Mouse (Mus musculus): ENCODE measurements around the gene Gstp2. TPM values are rescaled to one million over a fixed set of nuclear protein-coding genes. Genes with fewer than 3 reads are reported as not detected.

Gstp2 gene
- total and polyA plus RNA-seq, 3 experiments: 0.28 TPM; not detected in 2

DNA sequence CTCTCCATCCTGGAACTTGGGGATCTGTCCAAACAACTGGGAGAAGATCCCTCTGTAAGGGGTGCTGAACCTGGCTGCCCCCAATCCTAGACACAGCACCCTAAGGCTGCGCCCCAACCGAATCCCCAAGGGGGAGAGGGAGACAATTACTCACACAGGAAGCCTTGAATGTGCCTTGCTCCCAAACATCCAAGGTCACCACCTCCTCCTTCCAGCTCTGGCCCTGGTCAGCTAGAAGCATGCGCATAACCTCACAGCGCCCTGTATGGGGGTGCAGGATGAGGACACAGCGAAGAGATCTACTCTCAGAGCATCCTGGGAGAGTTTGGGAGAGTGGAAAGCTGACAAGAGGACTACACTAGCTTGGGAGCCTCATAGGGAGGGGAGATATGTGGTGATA is 12.8 kb upstream of the Gstp2 start:
- H3K36me3 ChIP-seq (replicated peaks): peaks cover 12% of the 10 kb centered on the region
- H3K4me3 ChIP-seq (ENCODE audit: low read depth, low read length): peak overlapping the region; percentile 68
- DNase-seq (ENCODE audit: low spot score) (no peak), ATAC-seq (ENCODE audit: extremely low read depth, insufficient number of reproducible peaks, low FRiP score, poor library complexity, severe bottlenecking) (no peak)
- H3K4me1 ChIP-seq (ENCODE audit: insufficient read depth, low read depth, low read length): peaks cover 28% of the 10 kb centered on the region
- peaks cover 4% of the 10 kb centered on the region for H3K27me3 ChIP-seq (ENCODE audit: insufficient read depth, low read length)
- H3K9me3 ChIP-seq (replicated peaks): no peaks in the 10 kb centered on the region
- no peak for TF ChIP-seq GATA2 (IDR thresholded peaks at IDR 0.05; ENCODE audit: borderline replicate concordance, low read depth, low read length)
- no peak for TF ChIP-seq CTCF (IDR thresholded peaks at IDR 0.05; ENCODE audit: low read depth, low read length)
- TF ChIP-seq POLR2AphosphoS5 (IDR thresholded peaks at IDR 0.05; ENCODE audit: insufficient replicate concordance, low read depth, low read length): no peak
- TF ChIP-seq TAL1 (conservative IDR thresholded peaks at IDR 0.05; ENCODE audit: low read depth, low read length): no peak
- TF ChIP-seq GATA1 (IDR thresholded peaks at IDR 0.05; ENCODE audit: borderline replicate concordance, low read length): no peak

DNA sequence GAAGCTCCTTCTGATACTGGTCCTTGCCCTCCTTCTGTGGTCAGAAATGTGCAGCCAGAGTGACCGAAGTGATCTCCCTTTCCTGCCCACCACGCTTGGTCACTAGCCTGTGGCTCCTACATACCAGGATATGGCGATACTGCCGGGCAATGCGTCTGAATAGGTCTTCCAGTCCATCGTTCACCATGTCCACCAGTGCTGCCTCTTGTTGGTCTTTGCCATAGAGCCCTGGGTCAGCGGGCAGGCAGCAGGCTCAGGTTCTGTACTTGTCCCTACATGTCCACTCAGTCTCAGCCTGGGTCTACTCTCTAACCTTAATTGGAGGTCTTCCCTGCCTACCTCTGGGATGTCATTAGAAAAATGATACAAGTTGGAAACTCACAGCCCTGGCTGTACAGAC is 12.1 kb upstream of the Gstp2 start:
- Histone ChIP-seq H3K4me1 (ENCODE audit: insufficient read depth, low read depth, low read length) (peaks cover 28% of the 10 kb centered on the region), H3K4me3 (ENCODE audit: low read depth, low read length) (no peak overlapping the region), H3K36me3 (replicated peaks) (peaks cover 12% of the 10 kb centered on the region), H3K9me3 (replicated peaks) (no peaks in the 10 kb centered on the region), H3K27me3 (ENCODE audit: insufficient read depth, low read length) (peaks cover 4% of the 10 kb centered on the region)
- TF ChIP-seq GATA1 (IDR thresholded peaks at IDR 0.05; ENCODE audit: borderline replicate concordance, low read length) (no peak), CTCF (IDR thresholded peaks at IDR 0.05; ENCODE audit: low read depth, low read length) (no peak), POLR2AphosphoS5 (IDR thresholded peaks at IDR 0.05; ENCODE audit: insufficient replicate concordance, low read depth, low read length) (no peak), TAL1 (conservative IDR thresholded peaks at IDR 0.05; ENCODE audit: low read depth, low read length) (no peak), GATA2 (IDR thresholded peaks at IDR 0.05; ENCODE audit: borderline replicate concordance, low read depth, low read length) (no peak)
- no peak for ATAC-seq (ENCODE audit: extremely low read depth, insufficient number of reproducible peaks, low FRiP score, poor library complexity, severe bottlenecking)
- DNase-seq (ENCODE audit: low spot score): no peak

DNA sequence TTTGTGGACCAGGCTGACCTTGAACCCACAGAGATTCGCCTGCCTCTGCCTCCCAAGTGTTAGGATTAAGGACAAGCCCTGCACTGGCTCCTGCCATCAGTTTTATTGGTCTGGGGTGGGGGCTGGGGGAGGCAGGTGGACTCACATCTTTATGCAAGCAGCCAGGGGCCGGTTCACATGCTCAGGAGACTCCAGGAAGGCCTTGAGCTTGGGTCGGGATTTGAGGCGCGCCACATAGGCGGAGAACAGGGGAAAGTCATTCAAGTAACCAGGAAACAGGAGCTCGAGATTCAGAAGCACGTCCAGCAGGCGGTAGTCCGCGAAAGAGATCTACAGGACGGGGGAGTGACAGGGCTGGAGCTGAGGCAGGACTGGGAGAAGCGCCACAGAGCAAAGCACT is 11.6 kb upstream of the Gstp2 start:
- Histone ChIP-seq H3K27me3 (ENCODE audit: insufficient read depth, low read length) (peaks cover 4% of the 10 kb centered on the region), H3K4me1 (ENCODE audit: insufficient read depth, low read depth, low read length) (peaks cover 28% of the 10 kb centered on the region), H3K9me3 (replicated peaks) (no peaks in the 10 kb centered on the region), H3K36me3 (replicated peaks) (peaks cover 12% of the 10 kb centered on the region), H3K4me3 (ENCODE audit: low read depth, low read length) (no peak overlapping the region)
- no peak for ATAC-seq (ENCODE audit: extremely low read depth, insufficient number of reproducible peaks, low FRiP score, poor library complexity, severe bottlenecking)
- no peak for TF ChIP-seq POLR2AphosphoS5 (IDR thresholded peaks at IDR 0.05; ENCODE audit: insufficient replicate concordance, low read depth, low read length)
- no peak for TF ChIP-seq TAL1 (conservative IDR thresholded peaks at IDR 0.05; ENCODE audit: low read depth, low read length)
- TF ChIP-seq CTCF (IDR thresholded peaks at IDR 0.05; ENCODE audit: low read depth, low read length): no peak
- TF ChIP-seq GATA1 (IDR thresholded peaks at IDR 0.05; ENCODE audit: borderline replicate concordance, low read length): no peak
- TF ChIP-seq GATA2 (IDR thresholded peaks at IDR 0.05; ENCODE audit: borderline replicate concordance, low read depth, low read length): no peak
- DNase-seq (ENCODE audit: low spot score): no peak

DNA sequence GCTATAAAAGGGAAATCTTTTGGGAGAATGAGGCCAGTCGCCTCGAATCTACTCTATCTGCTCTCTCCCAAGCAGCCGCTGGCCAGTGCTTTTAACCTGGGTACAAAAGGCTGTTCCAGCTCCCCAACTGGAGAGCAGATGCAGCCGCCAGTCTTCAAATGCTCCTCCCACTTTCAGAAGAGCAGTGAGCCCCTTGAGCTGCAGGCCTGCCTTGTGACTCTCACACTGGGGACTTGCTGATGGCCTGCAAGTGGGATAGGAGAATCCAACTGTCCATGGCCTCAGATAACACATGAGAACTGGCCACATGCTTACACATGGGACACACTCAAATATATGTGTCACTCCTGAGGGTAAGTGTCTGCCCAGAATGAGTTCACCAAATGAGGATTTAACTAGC is 10.9 kb upstream of the Gstp2 start:
- no peak overlapping the region for H3K4me3 ChIP-seq (ENCODE audit: low read depth, low read length)
- H3K4me1 ChIP-seq (ENCODE audit: insufficient read depth, low read depth, low read length): peaks cover 28% of the 10 kb centered on the region
- ATAC-seq (ENCODE audit: extremely low read depth, insufficient number of reproducible peaks, low FRiP score, poor library complexity, severe bottlenecking) (no peak), DNase-seq (ENCODE audit: low spot score) (no peak)
- peaks cover 4% of the 10 kb centered on the region for H3K27me3 ChIP-seq (ENCODE audit: insufficient read depth, low read length)
- no peaks in the 10 kb centered on the region for H3K9me3 ChIP-seq (replicated peaks)
- H3K36me3 ChIP-seq (replicated peaks): peaks cover 12% of the 10 kb centered on the region
- TF ChIP-seq GATA2 (IDR thresholded peaks at IDR 0.05; ENCODE audit: borderline replicate concordance, low read depth, low read length): no peak
- TF ChIP-seq GATA1 (IDR thresholded peaks at IDR 0.05; ENCODE audit: borderline replicate concordance, low read length): no peak
- TF ChIP-seq CTCF (IDR thresholded peaks at IDR 0.05; ENCODE audit: low read depth, low read length): no peak
- no peak for TF ChIP-seq POLR2AphosphoS5 (IDR thresholded peaks at IDR 0.05; ENCODE audit: insufficient replicate concordance, low read depth, low read length)
- no peak for TF ChIP-seq TAL1 (conservative IDR thresholded peaks at IDR 0.05; ENCODE audit: low read depth, low read length)

DNA sequence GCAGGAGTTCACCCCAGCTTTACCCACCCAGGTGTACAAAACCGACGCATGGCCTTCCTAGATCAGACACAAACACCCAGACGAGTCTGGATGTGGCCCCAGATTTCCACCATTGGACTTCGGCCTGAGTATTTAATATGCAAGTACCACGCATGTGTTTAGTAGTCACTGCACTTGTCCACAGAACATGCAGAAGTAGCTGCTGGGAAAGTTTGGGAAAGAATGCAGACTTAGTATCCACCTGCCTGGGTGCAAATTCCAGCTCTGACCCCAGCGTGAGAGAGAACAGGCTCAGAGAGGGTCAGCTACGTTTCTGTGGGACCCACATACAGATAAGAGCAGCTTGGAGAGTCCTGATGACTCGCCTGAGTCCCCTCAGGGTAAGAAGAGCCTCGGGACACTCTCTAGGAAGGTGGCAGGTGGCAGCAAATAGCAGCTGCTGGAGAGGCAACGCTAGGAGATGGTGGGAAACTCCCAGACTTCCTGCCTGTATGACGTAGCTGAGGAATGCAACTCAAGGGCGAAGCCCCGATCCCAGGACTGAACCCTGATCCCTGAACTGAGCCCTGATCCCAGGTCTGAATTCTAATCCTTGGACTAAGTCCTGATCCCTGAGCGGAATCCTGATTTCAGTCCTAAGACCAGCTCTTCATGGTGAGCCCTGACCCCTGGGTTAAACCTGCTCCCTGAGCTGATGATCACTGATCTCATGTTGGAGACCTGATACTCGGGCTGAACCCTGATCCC is 10.3 kb upstream of the Gstp2 start:
- TF ChIP-seq POLR2AphosphoS5 (IDR thresholded peaks at IDR 0.05; ENCODE audit: insufficient replicate concordance, low read depth, low read length) (no peak), TAL1 (conservative IDR thresholded peaks at IDR 0.05; ENCODE audit: low read depth, low read length) (no peak), GATA1 (IDR thresholded peaks at IDR 0.05; ENCODE audit: borderline replicate concordance, low read length) (no peak), GATA2 (IDR thresholded peaks at IDR 0.05; ENCODE audit: borderline replicate concordance, low read depth, low read length) (no peak), CTCF (IDR thresholded peaks at IDR 0.05; ENCODE audit: low read depth, low read length) (no peak)
- Histone ChIP-seq H3K27me3 (ENCODE audit: insufficient read depth, low read length) (peaks cover 4% of the 10 kb centered on the region), H3K36me3 (replicated peaks) (peaks cover 12% of the 10 kb centered on the region), H3K9me3 (replicated peaks) (peaks cover 3% of the 10 kb centered on the region), H3K4me1 (ENCODE audit: insufficient read depth, low read depth, low read length) (peaks cover 27% of the 10 kb centered on the region), H3K4me3 (ENCODE audit: low read depth, low read length) (no peak overlapping the region)
- no peak for DNase-seq (ENCODE audit: low spot score)
- ATAC-seq (ENCODE audit: extremely low read depth, insufficient number of reproducible peaks, low FRiP score, poor library complexity, severe bottlenecking): no peak

DNA sequence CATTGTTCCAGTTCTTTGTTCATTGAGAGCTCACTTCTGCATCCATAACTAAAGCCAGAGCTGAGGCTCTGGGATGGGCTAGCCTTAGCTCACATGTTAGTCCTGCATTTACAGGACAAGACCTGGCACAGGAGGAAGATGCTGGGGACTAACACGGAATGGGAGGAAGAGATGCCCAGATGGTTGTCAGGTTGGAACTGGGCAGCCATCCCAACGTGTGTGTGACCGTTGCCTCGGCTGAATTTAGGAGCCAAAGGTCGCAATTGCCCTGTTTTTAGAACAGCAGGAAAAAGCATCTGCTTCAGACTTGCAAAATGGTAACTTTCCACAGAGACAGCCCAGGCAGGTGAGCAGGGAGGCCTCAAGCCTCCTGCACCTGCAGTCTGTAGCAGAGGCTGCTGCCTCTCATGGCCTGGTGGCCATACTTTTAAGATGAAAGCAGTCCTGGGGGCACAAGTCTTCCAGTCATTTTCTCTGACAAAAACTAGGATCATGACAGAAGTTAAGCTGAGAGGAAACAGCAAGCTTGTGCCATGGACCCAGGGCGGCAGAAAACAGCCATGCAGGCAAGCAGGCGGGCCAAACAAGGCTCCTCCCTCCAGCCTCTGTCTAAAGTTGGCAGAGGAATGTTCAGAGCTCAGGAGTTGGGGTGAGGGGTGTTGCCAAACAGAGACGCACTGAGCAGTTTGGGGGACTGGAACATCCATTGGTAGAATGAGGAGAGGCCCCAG is 9.6 kb upstream of the Gstp2 start:
- peaks cover 12% of the 10 kb centered on the region for H3K36me3 ChIP-seq (replicated peaks)
- TF ChIP-seq TAL1 (conservative IDR thresholded peaks at IDR 0.05; ENCODE audit: low read depth, low read length) (no peak), GATA2 (IDR thresholded peaks at IDR 0.05; ENCODE audit: borderline replicate concordance, low read depth, low read length) (no peak), CTCF (IDR thresholded peaks at IDR 0.05; ENCODE audit: low read depth, low read length) (no peak), POLR2AphosphoS5 (IDR thresholded peaks at IDR 0.05; ENCODE audit: insufficient replicate concordance, low read depth, low read length) (no peak), GATA1 (IDR thresholded peaks at IDR 0.05; ENCODE audit: borderline replicate concordance, low read length) (no peak)
- peaks cover 4% of the 10 kb centered on the region for H3K27me3 ChIP-seq (ENCODE audit: insufficient read depth, low read length)
- H3K4me1 ChIP-seq (ENCODE audit: insufficient read depth, low read depth, low read length): peaks cover 26% of the 10 kb centered on the region
- H3K9me3 ChIP-seq (replicated peaks): peaks cover 5% of the 10 kb centered on the region
- ATAC-seq (ENCODE audit: extremely low read depth, insufficient number of reproducible peaks, low FRiP score, poor library complexity, severe bottlenecking) (no peak), DNase-seq (ENCODE audit: low spot score) (no peak)
- no peak overlapping the region for H3K4me3 ChIP-seq (ENCODE audit: low read depth, low read length)

Measured in G1E (cell line).